Mouse (Mus musculus) erythroid progenitor cell, adult 5-6 weeks (primary cell): ENCODE results near the gene Nr1d2. TPM values are rescaled to one million over a fixed set of nuclear protein-coding genes. Genes with fewer than 3 reads are reported as not detected.
"Not testable (repeated sequence)": the region's sequence is repeated elsewhere in the genome, so short reads cannot be mapped to it uniquely, and the experiment has no call there.

ENCODE experiments used
- ATAC-seq: replicated peaks from 2 replicates; pipeline ENCODE4 v1.8.0; 2016; ENCODE audit warnings: moderate number of reproducible peaks, mild to moderate bottlenecking, moderate TSS enrichment, inconsistent platforms; ENCODE audit not compliant: poor library complexity, low FRiP score, severe bottlenecking
- total RNA-seq, 2 experiments: library from RNA; stranded (forward) in 1 of 2; stranded (reverse) in 1 of 2; fragments of 150-400 nt in 1 of 2; fragments of 186-747, 209-891 nt in 1 of 2; gene quantifications; 2 replicates each; pipeline versions ENCODE4 v1.2.3 to v1.2.4; 2015 to 2017; ENCODE audit warnings: low replicate concordance in 2 of 2

Nr1d2 gene
- total RNA-seq, 2 experiments from 2014 or later, result 4.6 to 7.3 TPM

- ATAC-seq, result no peak
Measured at GRCm38 (mm10) chr14:18233981-18234960, 4.7 kb downstream of the Nr1d2 start.

GRCm38 (mm10) chr14:18233076-18233475, 5.9 kb downstream of the Nr1d2 start:
- ATAC-seq, result no peak

- ATAC-seq, result not testable (repeated sequence)
Measured at GRCm38 (mm10) chr14:18231866-18232265, 7.1 kb downstream of the Nr1d2 start.

- not testable (repeated sequence) for ATAC-seq
Measured at GRCm38 (mm10) chr14:18229751-18230150, 9.2 kb downstream of the Nr1d2 start.

- ATAC-seq, result not testable (repeated sequence)
Measured at GRCm38 (mm10) chr14:18226181-18226580, 12.7 kb downstream of the Nr1d2 start.

- ATAC-seq, result not testable (repeated sequence)
Measured at GRCm38 (mm10) chr14:18225431-18225830, 13.5 kb downstream of the Nr1d2 start.

- ATAC-seq, result no peak
Measured at GRCm38 (mm10) chr14:18221977-18222376, 16.9 kb downstream of the Nr1d2 start.

GRCm38 (mm10) chr14:18217158-18217557, 21.8 kb downstream of the Nr1d2 start:
- no peak for ATAC-seq

GRCm38 (mm10) chr14:18216428-18216827, 22.5 kb downstream of the Nr1d2 start:
- ATAC-seq, result no peak

- no peak for ATAC-seq
Measured at GRCm38 (mm10) chr14:18210795-18211194, 28.1 kb downstream of the Nr1d2 start.

GRCm38 (mm10) chr14:18204315-18204714, 34.6 kb downstream of the Nr1d2 start:
- ATAC-seq, result not testable (repeated sequence)

GRCm38 (mm10) chr14:18201413-18201812, 37.5 kb downstream of the Nr1d2 start:
- ATAC-seq, result no peak

- ATAC-seq, result no peak
Measured at GRCm38 (mm10) chr14:18186883-18187417, 52.0 kb downstream of the Nr1d2 start.

- ATAC-seq, result not testable (repeated sequence)
Measured at GRCm38 (mm10) chr14:18177531-18177930, 61.4 kb downstream of the Nr1d2 start.

GRCm38 (mm10) chr14:18167597-18167996, 71.3 kb downstream of the Nr1d2 start:
- no peak for ATAC-seq

- ATAC-seq, result peak; percentile 72; the same call in 1 of the 2 replicates
Measured at GRCm38 (mm10) chr14:18167041-18167440, 71.9 kb downstream of the Nr1d2 start.

Other genes with a start within 250 kb of the Nr1d2 start
- 0.36 and 3.8 TPM in 2 replicates for gene Nkiras1, start 32.0 kb upstream of the Nr1d2 start, total RNA-seq (2015; ENCODE audit: low replicate concordance)
- gene Nkiras1, start 32.0 kb upstream of the Nr1d2 start, total RNA-seq (2017; ENCODE audit: low replicate concordance), result 0.30 and 2.6 TPM in 2 replicates
- gene Rpl15, start 32.3 kb upstream of the Nr1d2 start, total RNA-seq (2015; ENCODE audit: low replicate concordance), result 659 and 700 TPM in 2 replicates
- gene Rpl15, start 32.3 kb upstream of the Nr1d2 start, total RNA-seq (2017; ENCODE audit: low replicate concordance), result 382 and 679 TPM in 2 replicates
- gene Ube2e1, start 92.7 kb upstream of the Nr1d2 start, total RNA-seq (2015; ENCODE audit: low replicate concordance), result 14.8 and 21.8 TPM in 2 replicates
- 10.1 and 26.2 TPM in 2 replicates for gene Ube2e1, start 92.7 kb upstream of the Nr1d2 start, total RNA-seq (2017; ENCODE audit: low replicate concordance)